Mouse (Mus musculus) heart, embryonic 10.5 days (tissue): ENCODE results near the gene Csgalnact2. TPM values are rescaled to one million over a fixed set of nuclear protein-coding genes. Genes with fewer than 3 reads are reported as not detected.

Experiments used
- DNase-seq: peaks from one replicate; pipeline ENCODE4 v3.0.0-alpha.2; 2017; ENCODE audit warnings: low spot score
- H3K27ac ChIP-seq: fragments of 300-500 bp; sonication (generic); 2 replicates; pipeline ENCODE4 v1.5.1; 2016; ENCODE audit warnings: mild to moderate bottlenecking
- H3K27me3 ChIP-seq: fragments of 300-500 bp; sonication (generic); 2 replicates; pipeline ENCODE4 v1.6.1; 2016; ENCODE audit warnings: mild to moderate bottlenecking; ENCODE audit not compliant: poor library complexity, insufficient read depth, severe bottlenecking
- H3K36me3 ChIP-seq: fragments of 300-500 bp; sonication (generic); 2 replicates; pipeline ENCODE4 v1.6.1; 2016; ENCODE audit warnings: mild to moderate bottlenecking, moderate library complexity
- H3K4me1 ChIP-seq: fragments of 300-500 bp; sonication (generic); 2 replicates; pipeline ENCODE4 v1.6.1; 2016; ENCODE audit warnings: mild to moderate bottlenecking
- H3K4me3 ChIP-seq: fragments of 300-500 bp; sonication (generic); 2 replicates; pipeline ENCODE4 v1.5.1; 2016; ENCODE audit warnings: mild to moderate bottlenecking, moderate library complexity
- H3K9me3 ChIP-seq: fragments of 300-500 bp; sonication (generic); 2 replicates; pipeline ENCODE4 v1.6.1; 2016; ENCODE audit warnings: mild to moderate bottlenecking, moderate library complexity
- WGBS: fragments of 180-500 bp; shearing (Covaris S2); methylation state at CpG from one replicate; pipeline ENCODE4 v1.1.7; 2016; 5-methylcytosine and 5-hydroxymethylcytosine counted together
- polyA plus RNA-seq: library from polyadenylated mRNA; unstranded; fragments of >200 nt; fragmentation: Nextera tagmentation; extraction: Ambion mirVana; gene quantifications from 2 replicates; pipeline ENCODE4 v1.2.1, GENCODE M21; 2016

Csgalnact2 gene
- polyA plus RNA-seq, 1 experiment from 2014 or later = 7.3 TPM

- Histone ChIP-seq H3K27ac (no peak overlapping the region), H3K4me1 (peaks cover 7% of the 10 kb centered on the region; the same call in 1 of the 2 replicates), H3K4me3 (no peak overlapping the region), H3K27me3 (no peaks in the 10 kb centered on the region), H3K9me3 (no peaks in the 10 kb centered on the region), H3K36me3 (no peaks in the 10 kb centered on the region)
- WGBS = 87% methylated on average over 1 of the region's 1 CpGs
- DNase-seq = peak; percentile 72
Observed at GRCm38 (mm10) chr6:118165516-118165915, 26.6 kb upstream of the Csgalnact2 start.

GRCm38 (mm10) chr6:118164691-118165090, 25.8 kb upstream of the Csgalnact2 start:
- Histone ChIP-seq H3K36me3 (no peaks in the 10 kb centered on the region), H3K27me3 (no peaks in the 10 kb centered on the region), H3K4me1 (peaks cover 7% of the 10 kb centered on the region; the same call in 1 of the 2 replicates), H3K4me3 (no peak overlapping the region), H3K27ac (no peak overlapping the region), H3K9me3 (no peaks in the 10 kb centered on the region)
- WGBS = 44% methylated on average over 8 of the region's 8 CpGs
- DNase-seq = no peak

- 86% methylated on average over 2 of the region's 2 CpGs for WGBS
- no peaks in the 10 kb centered on the region for H3K9me3 ChIP-seq
Observed at GRCm38 (mm10) chr6:118163086-118163485, 24.1 kb upstream of the Csgalnact2 start.

GRCm38 (mm10) chr6:118162457-118163082, 23.6 kb upstream of the Csgalnact2 start:
- no peaks in the 10 kb centered on the region for H3K27me3 ChIP-seq
- 85% methylated on average over 12 of the region's 12 CpGs for WGBS
- peak; percentile 45 for DNase-seq
- no peaks in the 10 kb centered on the region for H3K9me3 ChIP-seq
- H3K27ac ChIP-seq = no peak overlapping the region
- H3K4me3 ChIP-seq = no peak overlapping the region
- peaks cover 7% of the 10 kb centered on the region; the same call in 1 of the 2 replicates for H3K4me1 ChIP-seq
- H3K36me3 ChIP-seq = no peaks in the 10 kb centered on the region

More at GRCm38 (mm10) chr6:118163086-118163485, 24.1 kb upstream of the Csgalnact2 start:
- Histone ChIP-seq H3K27me3 (no peaks in the 10 kb centered on the region), H3K4me1 (peaks cover 7% of the 10 kb centered on the region; the same call in 1 of the 2 replicates), H3K27ac (no peak overlapping the region), H3K36me3 (no peaks in the 10 kb centered on the region), H3K4me3 (no peak overlapping the region)
- DNase-seq = peak; percentile 70

- Histone ChIP-seq H3K27me3 (no peaks in the 10 kb centered on the region), H3K27ac (no peak overlapping the region), H3K36me3 (no peaks in the 10 kb centered on the region), H3K4me3 (no peak overlapping the region), H3K4me1 (no peaks in the 10 kb centered on the region), H3K9me3 (no peaks in the 10 kb centered on the region)
- no peak for DNase-seq
- WGBS = 78% methylated on average over 5 of the region's 5 CpGs
Observed at GRCm38 (mm10) chr6:118153091-118153490, 14.2 kb upstream of the Csgalnact2 start.

- H3K4me3 ChIP-seq = no peak overlapping the region
Observed at GRCm38 (mm10) chr6:118150988-118151387, 12.0 kb upstream of the Csgalnact2 start.

GRCm38 (mm10) chr6:118150538-118150937, 11.6 kb upstream of the Csgalnact2 start:
- Histone ChIP-seq H3K9me3 (no peaks in the 10 kb centered on the region), H3K4me1 (no peaks in the 10 kb centered on the region), H3K27me3 (no peaks in the 10 kb centered on the region), H3K27ac (no peak overlapping the region), H3K4me3 (no peak overlapping the region), H3K36me3 (no peaks in the 10 kb centered on the region)
- 81% methylated on average over 2 of the region's 2 CpGs for WGBS
- no peak for DNase-seq

More at GRCm38 (mm10) chr6:118150988-118151387, 12.0 kb upstream of the Csgalnact2 start:
- 78% methylated on average over 8 of the region's 8 CpGs for WGBS
- H3K36me3 ChIP-seq = no peaks in the 10 kb centered on the region
- no peaks in the 10 kb centered on the region for H3K4me1 ChIP-seq
- H3K27ac ChIP-seq = no peak overlapping the region
- DNase-seq = no peak
- H3K9me3 ChIP-seq = no peaks in the 10 kb centered on the region
- H3K27me3 ChIP-seq = no peaks in the 10 kb centered on the region

- H3K4me3 ChIP-seq = no peak overlapping the region
- no peak for DNase-seq
- no peaks in the 10 kb centered on the region for H3K36me3 ChIP-seq
- WGBS = 81% methylated on average over 4 of the region's 4 CpGs
- H3K9me3 ChIP-seq = no peaks in the 10 kb centered on the region
- H3K27me3 ChIP-seq = no peaks in the 10 kb centered on the region
- H3K4me1 ChIP-seq = no peaks in the 10 kb centered on the region
- H3K27ac ChIP-seq = no peak overlapping the region
Observed at GRCm38 (mm10) chr6:118150128-118150527, 11.2 kb upstream of the Csgalnact2 start.

GRCm38 (mm10) chr6:118140961-118141360, 2.0 kb upstream of the Csgalnact2 start:
- H3K27me3 ChIP-seq = no peaks in the 10 kb centered on the region; the same call in 1 of the 2 replicates
- no peak overlapping the region for H3K27ac ChIP-seq
- 0 out of 2 replicates have a peak, but pooled peaks cover 3% of the 10 kb centered on the region for H3K9me3 ChIP-seq
- DNase-seq = no peak
- H3K4me3 ChIP-seq = no peak overlapping the region
- H3K4me1 ChIP-seq = 0 out of 2 replicates have a peak, but pooled peaks cover 2% of the 10 kb centered on the region
- H3K36me3 ChIP-seq = no peaks in the 10 kb centered on the region
- 76% methylated on average over 6 of the region's 6 CpGs for WGBS

GRCm38 (mm10) chr6:118137148-118137547, 1.8 kb downstream of the Csgalnact2 start:
- H3K4me3 ChIP-seq = no peak overlapping the region
- H3K36me3 ChIP-seq = no peaks in the 10 kb centered on the region
- no peaks in the 10 kb centered on the region; the same call in 1 of the 2 replicates for H3K27me3 ChIP-seq
- DNase-seq = no peak
- H3K9me3 ChIP-seq = no peaks in the 10 kb centered on the region
- 0 out of 2 replicates have a peak, but pooled peaks cover 2% of the 10 kb centered on the region for H3K4me1 ChIP-seq
- 72% methylated on average over 2 of the region's 2 CpGs for whole genome bisulfite sequencing
- no peak overlapping the region for H3K27ac ChIP-seq

- H3K27ac ChIP-seq = no peak overlapping the region
- WGBS = 87% methylated on average over 1 of the region's 1 CpGs
- H3K27me3 ChIP-seq = no peaks in the 10 kb centered on the region
- 0 out of 2 replicates have a peak, but pooled peaks cover 2% of the 10 kb centered on the region for H3K4me1 ChIP-seq
- H3K4me3 ChIP-seq = no peak overlapping the region
- no peaks in the 10 kb centered on the region for H3K9me3 ChIP-seq
- no peak for DNase-seq
- no peaks in the 10 kb centered on the region for H3K36me3 ChIP-seq
Observed at GRCm38 (mm10) chr6:118134461-118134860, 4.5 kb downstream of the Csgalnact2 start.

- no peaks in the 10 kb centered on the region for H3K9me3 ChIP-seq
- no peak overlapping the region for H3K4me3 ChIP-seq
- peaks cover 20% of the 10 kb centered on the region; the same call in 1 of the 2 replicates for H3K4me1 ChIP-seq
- DNase-seq = no peak
- H3K27ac ChIP-seq = no peak overlapping the region
- no peaks in the 10 kb centered on the region for H3K27me3 ChIP-seq
- WGBS = 69% methylated on average over 2 of the region's 2 CpGs
- H3K36me3 ChIP-seq = peaks cover 4% of the 10 kb centered on the region
Observed at GRCm38 (mm10) chr6:118130022-118130421, 8.9 kb downstream of the Csgalnact2 start.

GRCm38 (mm10) chr6:118127827-118128487, 11.0 kb downstream of the Csgalnact2 start:
- 14% methylated on average over 6 of the region's 6 CpGs for WGBS
- no peak overlapping the region for H3K4me3 ChIP-seq
- H3K27ac ChIP-seq = no peak overlapping the region
- H3K9me3 ChIP-seq = no peaks in the 10 kb centered on the region
- H3K27me3 ChIP-seq = no peaks in the 10 kb centered on the region
- peaks cover 20% of the 10 kb centered on the region; the same call in 1 of the 2 replicates for H3K4me1 ChIP-seq
- H3K36me3 ChIP-seq = peaks cover 9% of the 10 kb centered on the region
- no peak for DNase-seq
